Mouse (Mus musculus) heart, embryonic 10.5 days (tissue): Measurements from ENCODE around the gene Id3. TPM values are rescaled to one million over a fixed set of nuclear protein-coding genes. Genes with fewer than 3 reads are reported as not detected.
A peak's percentile ranks its signal among the peaks of the same experiment; 100 is the strongest.

Experiments
- DNase-seq: peaks from one replicate; pipeline ENCODE4 v3.0.0-alpha.2; 2017; ENCODE audit warnings: low spot score
- H3K27ac ChIP-seq: fragments of 300-500 bp; sonication (generic); 2 replicates; pipeline ENCODE4 v1.5.1; 2016; ENCODE audit warnings: mild to moderate bottlenecking
- H3K27me3 ChIP-seq: fragments of 300-500 bp; sonication (generic); 2 replicates; pipeline ENCODE4 v1.6.1; 2016; ENCODE audit warnings: mild to moderate bottlenecking; ENCODE audit not compliant: poor library complexity, insufficient read depth, severe bottlenecking
- H3K36me3 ChIP-seq: fragments of 300-500 bp; sonication (generic); 2 replicates; pipeline ENCODE4 v1.6.1; 2016; ENCODE audit warnings: mild to moderate bottlenecking, moderate library complexity
- H3K4me1 ChIP-seq: fragments of 300-500 bp; sonication (generic); 2 replicates; pipeline ENCODE4 v1.6.1; 2016; ENCODE audit warnings: mild to moderate bottlenecking
- H3K4me3 ChIP-seq: fragments of 300-500 bp; sonication (generic); 2 replicates; pipeline ENCODE4 v1.5.1; 2016; ENCODE audit warnings: mild to moderate bottlenecking, moderate library complexity
- H3K9me3 ChIP-seq: fragments of 300-500 bp; sonication (generic); 2 replicates; pipeline ENCODE4 v1.6.1; 2016; ENCODE audit warnings: mild to moderate bottlenecking, moderate library complexity
- WGBS: fragments of 180-500 bp; shearing (Covaris S2); methylation state at CpG from one replicate; pipeline ENCODE4 v1.1.7; 2016; 5-methylcytosine and 5-hydroxymethylcytosine counted together
- polyA plus RNA-seq: library from polyadenylated mRNA; unstranded; fragments of >200 nt; fragmentation: Nextera tagmentation; extraction: Ambion mirVana; gene quantifications from 2 replicates; pipeline ENCODE4 v1.2.1, GENCODE M21; 2016

Id3 gene
- polyA plus RNA-seq, 1 experiment from 2014 or later, result 492 TPM

GRCm38 (mm10) chr4:136109941-136110900 is 33.1 kb upstream of the Id3 start:
- H3K9me3 ChIP-seq, result no peaks in the 10 kb centered on the region
- no peaks in the 10 kb centered on the region for H3K36me3 ChIP-seq
- peaks cover 45% of the 10 kb centered on the region for H3K4me1 ChIP-seq
- DNase-seq, result no peak
- H3K27ac ChIP-seq, result 0 out of 2 replicates have a peak overlapping the region, but pooled peaks have one; percentile 32
- 63% methylated on average over 10 of the region's 10 CpGs for WGBS
- H3K27me3 ChIP-seq, result 0 out of 2 replicates have a peak, but pooled peaks cover 6% of the 10 kb centered on the region
- peak overlapping the region; percentile 22; the same call in 1 of the 2 replicates for H3K4me3 ChIP-seq

DNA sequence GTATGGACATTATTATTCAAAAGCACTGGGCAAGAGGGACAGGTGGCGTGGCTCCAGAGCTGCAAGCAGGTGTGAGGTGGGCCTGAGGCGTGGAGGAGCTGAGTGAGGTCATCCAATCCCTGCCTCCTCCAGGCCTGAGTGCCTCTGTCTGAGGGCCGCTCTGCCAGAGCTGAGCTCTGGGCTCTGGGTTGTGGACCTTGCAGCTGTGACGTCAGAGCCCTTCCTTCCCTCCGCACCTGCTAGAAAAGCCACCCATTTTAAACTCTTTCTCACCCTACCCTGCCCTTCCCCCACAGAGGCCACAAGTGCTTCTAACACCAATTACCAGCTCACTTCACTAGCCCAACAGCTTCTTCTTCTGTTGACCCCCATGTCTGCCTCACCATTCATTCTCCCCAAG is 31.0 kb upstream of the Id3 start:
- peaks cover 46% of the 10 kb centered on the region for H3K4me1 ChIP-seq
- H3K4me3 ChIP-seq, result no peak overlapping the region
- DNase-seq, result no peak
- H3K27me3 ChIP-seq, result no peaks in the 10 kb centered on the region
- H3K9me3 ChIP-seq, result no peaks in the 10 kb centered on the region
- H3K27ac ChIP-seq, result no peak overlapping the region
- no peaks in the 10 kb centered on the region for H3K36me3 ChIP-seq
- WGBS, result 58% methylated on average over 5 of the region's 5 CpGs

- Histone ChIP-seq H3K4me3 (no peak overlapping the region), H3K27me3 (no peaks in the 10 kb centered on the region), H3K4me1 (peaks cover 60% of the 10 kb centered on the region), H3K27ac (no peak overlapping the region), H3K36me3 (no peaks in the 10 kb centered on the region), H3K9me3 (no peaks in the 10 kb centered on the region)
- no peak for DNase-seq
- WGBS, result 67% methylated on average over 5 of the region's 5 CpGs
Measured at GRCm38 (mm10) chr4:136114747-136115146, 28.6 kb upstream of the Id3 start.

- peak; percentile 82 for DNase-seq
- Histone ChIP-seq H3K4me1 (peaks cover 65% of the 10 kb centered on the region), H3K27me3 (no peaks in the 10 kb centered on the region), H3K27ac (peak overlapping the region; percentile 54; the same call in 1 of the 2 replicates), H3K9me3 (no peaks in the 10 kb centered on the region), H3K4me3 (no peak overlapping the region), H3K36me3 (no peaks in the 10 kb centered on the region)
- WGBS, result 29% methylated on average over 13 of the region's 13 CpGs
Measured at GRCm38 (mm10) chr4:136117022-136117421, 26.3 kb upstream of the Id3 start.

- H3K9me3 ChIP-seq, result no peaks in the 10 kb centered on the region
- H3K4me3 ChIP-seq, result no peak overlapping the region
- WGBS, result 27% methylated on average over 16 of the region's 16 CpGs
- H3K36me3 ChIP-seq, result no peaks in the 10 kb centered on the region
- DNase-seq, result no peak
- peak overlapping the region; percentile 3; the same call in 1 of the 2 replicates for H3K27ac ChIP-seq
- H3K4me1 ChIP-seq, result peaks cover 64% of the 10 kb centered on the region
- no peaks in the 10 kb centered on the region for H3K27me3 ChIP-seq
Measured at GRCm38 (mm10) chr4:136120041-136120440, 23.3 kb upstream of the Id3 start.

GRCm38 (mm10) chr4:136121158-136121557 is 22.1 kb upstream of the Id3 start:
- no peak for DNase-seq
- Histone ChIP-seq H3K4me1 (peaks cover 65% of the 10 kb centered on the region), H3K36me3 (no peaks in the 10 kb centered on the region), H3K9me3 (no peaks in the 10 kb centered on the region), H3K27ac (no peak overlapping the region), H3K4me3 (no peak overlapping the region), H3K27me3 (no peaks in the 10 kb centered on the region)
- 87% methylated on average over 3 of the region's 3 CpGs for WGBS

DNA sequence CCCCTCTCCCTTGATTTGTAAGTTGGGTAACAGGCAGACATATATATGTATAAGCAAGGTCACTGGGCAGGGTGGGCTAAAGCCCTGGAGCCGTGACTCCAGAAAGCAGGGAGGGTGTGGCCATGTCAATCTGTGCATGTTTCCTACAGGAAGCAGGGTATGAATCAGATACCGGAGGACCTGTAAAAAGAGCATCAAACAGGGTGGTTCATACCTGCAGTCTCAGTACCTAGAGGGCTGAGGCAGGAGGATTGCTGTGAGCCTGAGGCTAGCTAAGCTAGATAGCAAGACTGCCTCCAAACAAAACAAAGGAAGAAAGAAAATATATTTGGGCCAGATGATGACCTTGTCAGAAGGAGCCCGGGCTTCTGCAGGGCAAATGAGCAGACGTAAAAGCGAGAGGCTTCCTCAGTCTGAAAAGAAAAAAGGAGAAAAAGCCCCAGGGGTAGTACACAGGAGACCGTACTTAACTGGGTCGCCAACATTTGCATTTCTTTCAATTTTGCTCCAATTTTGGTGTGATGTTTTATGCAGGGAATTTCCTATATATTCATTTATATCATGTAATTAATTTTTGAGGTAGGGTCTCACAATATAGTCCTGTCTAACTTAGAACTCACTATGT is 21.3 kb upstream of the Id3 start:
- DNase-seq, result no peak
- Histone ChIP-seq H3K36me3 (no peaks in the 10 kb centered on the region), H3K4me1 (peaks cover 62% of the 10 kb centered on the region), H3K4me3 (no peak overlapping the region), H3K9me3 (no peaks in the 10 kb centered on the region), H3K27ac (no peak overlapping the region), H3K27me3 (no peaks in the 10 kb centered on the region)
- 77% methylated on average over 7 of the region's 7 CpGs for WGBS

DNA sequence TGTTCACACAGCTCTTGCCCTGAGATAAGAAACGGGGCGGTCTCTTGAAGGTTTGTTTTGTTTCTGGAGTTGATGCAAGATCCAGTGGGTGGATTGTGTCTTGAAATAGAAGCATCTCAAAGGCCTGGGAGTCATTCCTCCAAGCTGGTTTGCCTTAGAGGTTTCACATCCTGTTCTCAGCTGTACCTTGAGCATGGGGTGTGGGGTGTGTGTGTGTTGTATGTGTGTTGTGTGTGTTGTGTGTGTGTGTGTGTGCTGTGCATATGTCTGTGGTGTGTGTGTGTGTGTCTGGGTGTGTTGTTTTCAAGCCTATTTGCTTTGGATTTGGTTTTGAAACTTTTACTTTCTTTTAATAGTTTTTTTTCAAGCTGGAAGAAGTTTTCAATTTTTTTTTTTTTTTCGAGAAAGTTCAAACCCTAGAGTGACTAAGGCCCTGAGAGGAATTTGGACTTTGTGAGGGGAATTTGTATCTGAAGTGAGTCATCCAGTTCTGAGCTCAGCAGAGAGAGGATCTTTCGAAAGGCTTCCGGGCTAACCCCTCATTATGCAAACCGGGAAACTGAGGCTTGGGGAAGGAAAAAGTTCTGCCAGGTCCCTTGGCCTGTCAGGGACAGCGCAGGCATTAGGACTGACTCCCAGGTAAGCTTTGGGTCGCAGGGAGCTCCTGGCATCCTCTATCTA is 20.0 kb upstream of the Id3 start:
- Histone ChIP-seq H3K36me3 (no peaks in the 10 kb centered on the region), H3K27ac (peak overlapping the region; percentile 74), H3K4me3 (no peak overlapping the region), H3K4me1 (peaks cover 69% of the 10 kb centered on the region), H3K9me3 (no peaks in the 10 kb centered on the region), H3K27me3 (no peaks in the 10 kb centered on the region)
- no peak for DNase-seq
- 43% methylated on average over 8 of the region's 8 CpGs for WGBS

- no peak for DNase-seq
- Histone ChIP-seq H3K27ac (peak overlapping the region; percentile 74), H3K36me3 (no peaks in the 10 kb centered on the region), H3K4me3 (no peak overlapping the region), H3K9me3 (no peaks in the 10 kb centered on the region), H3K27me3 (no peaks in the 10 kb centered on the region), H3K4me1 (peaks cover 65% of the 10 kb centered on the region)
- 81% methylated on average over 3 of the region's 3 CpGs for WGBS
Measured at GRCm38 (mm10) chr4:136123792-136124161, 19.5 kb upstream of the Id3 start.

- H3K4me3 ChIP-seq, result no peak overlapping the region
- DNase-seq, result no peak
- 93% methylated on average over 4 of the region's 4 CpGs for WGBS
- no peaks in the 10 kb centered on the region for H3K27me3 ChIP-seq
- no peaks in the 10 kb centered on the region for H3K36me3 ChIP-seq
- 0 out of 2 replicates have a peak overlapping the region, but pooled peaks have one; percentile 22 for H3K27ac ChIP-seq
- H3K9me3 ChIP-seq, result no peaks in the 10 kb centered on the region
- peaks cover 56% of the 10 kb centered on the region for H3K4me1 ChIP-seq
Measured at GRCm38 (mm10) chr4:136124581-136124980, 18.7 kb upstream of the Id3 start.

DNA sequence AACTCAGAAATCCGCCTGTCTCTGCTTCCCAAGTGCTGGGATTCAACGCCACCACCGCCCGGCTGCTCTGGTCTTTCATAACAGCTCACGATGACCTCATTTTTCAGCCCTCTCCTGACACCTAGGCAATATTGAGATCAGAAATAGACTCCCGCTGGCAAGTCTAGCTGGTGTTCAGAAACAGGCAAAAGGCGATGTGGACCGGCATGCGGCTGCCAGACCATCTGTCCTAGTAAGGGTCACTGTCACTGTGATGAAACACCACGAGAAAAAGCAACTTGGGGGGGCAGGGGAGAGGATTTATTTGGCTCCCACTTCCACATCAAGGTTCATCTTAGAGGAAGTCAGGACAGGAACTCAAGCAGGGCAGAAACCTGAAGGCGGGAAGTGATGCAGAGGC is 17.8 kb upstream of the Id3 start:
- Histone ChIP-seq H3K4me1 (peaks cover 48% of the 10 kb centered on the region), H3K9me3 (peaks cover 4% of the 10 kb centered on the region; the same call in 1 of the 2 replicates)

DNA sequence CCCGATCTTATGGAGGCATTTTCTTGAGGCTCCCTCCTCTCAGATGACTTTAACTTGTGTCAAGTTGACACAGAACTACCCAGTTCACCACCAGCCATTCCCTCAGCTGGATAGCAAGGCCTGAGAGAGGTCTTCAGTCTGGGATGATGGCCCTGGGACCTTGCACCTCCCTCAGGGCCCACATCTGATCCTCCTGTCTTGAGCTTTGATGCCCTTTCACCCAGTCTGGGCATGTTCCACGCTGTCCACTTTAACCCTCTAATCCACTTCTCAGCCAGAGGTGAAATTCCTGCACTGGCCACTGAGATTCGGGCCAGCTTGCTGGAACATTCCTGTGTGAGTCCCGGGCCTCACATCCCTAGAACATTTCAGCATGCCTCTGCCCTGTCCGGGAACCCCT is 17.3 kb upstream of the Id3 start:
- DNase-seq, result no peak
- 54% methylated on average over 5 of the region's 5 CpGs for WGBS
- Histone ChIP-seq H3K36me3 (no peaks in the 10 kb centered on the region), H3K4me3 (no peak overlapping the region), H3K9me3 (peaks cover 4% of the 10 kb centered on the region; the same call in 1 of the 2 replicates), H3K27me3 (no peaks in the 10 kb centered on the region), H3K27ac (peak overlapping the region; percentile 12; the same call in 1 of the 2 replicates), H3K4me1 (peaks cover 44% of the 10 kb centered on the region)

More for the DNA sequence above, 17.8 kb upstream of the Id3 start:
- no peaks in the 10 kb centered on the region for H3K36me3 ChIP-seq
- no peaks in the 10 kb centered on the region for H3K27me3 ChIP-seq
- WGBS, result 80% methylated on average over 11 of the region's 11 CpGs
- no peak for DNase-seq
- no peak overlapping the region for H3K4me3 ChIP-seq
- 0 out of 2 replicates have a peak overlapping the region, but pooled peaks have one; percentile 19 for H3K27ac ChIP-seq
